Mouse (Mus musculus) limb, embryonic 13.5 days (tissue): ENCODE measurements around the gene Gm20388. TPM values are rescaled to one million over a fixed set of nuclear protein-coding genes. Genes with fewer than 3 reads are reported as not detected.

ENCODE experiments used
- ATAC-seq: fragments of 200-750 bp; cut with Nextera tagmentation; 2 replicates; pipeline ENCODE4 v1.8.0; 2017; ENCODE audit warnings: low read depth, moderate number of reproducible peaks, moderate TSS enrichment; ENCODE audit not compliant: low FRiP score
- H3K27ac ChIP-seq: fragments of 300-500 bp; sonication (generic); 2 replicates; pipeline ENCODE4 v1.5.1; 2015; ENCODE audit warnings: inconsistent platforms, mild to moderate bottlenecking, moderate library complexity
- H3K27me3 ChIP-seq: fragments of 300-500 bp; sonication (generic); 2 replicates; pipeline ENCODE4 v1.6.1; 2015; ENCODE audit warnings: mild to moderate bottlenecking, inconsistent platforms
- H3K36me3 ChIP-seq: fragments of 300-500 bp; sonication (generic); 2 replicates; pipeline ENCODE4 v1.6.1; 2015; ENCODE audit warnings: inconsistent platforms, mild to moderate bottlenecking, moderate library complexity
- H3K4me1 ChIP-seq: fragments of 300-500 bp; sonication (generic); 2 replicates; pipeline ENCODE4 v1.6.1; 2015; ENCODE audit warnings: inconsistent platforms
- H3K4me2 ChIP-seq: fragments of 300-500 bp; sonication (generic); replicated peaks from 2 replicates; pipeline ENCODE4 v1.6.1; 2015; ENCODE audit warnings: inconsistent platforms, mild to moderate bottlenecking, moderate library complexity
- H3K4me3 ChIP-seq: fragments of 300-500 bp; sonication (generic); 2 replicates; pipeline ENCODE4 v1.5.1; 2015; ENCODE audit warnings: moderate library complexity, mild to moderate bottlenecking, inconsistent platforms
- H3K9ac ChIP-seq: fragments of 300-500 bp; sonication (generic); 2 replicates; pipeline ENCODE4 v1.6.1; 2015; ENCODE audit warnings: mild to moderate bottlenecking, inconsistent platforms
- H3K9me3 ChIP-seq: fragments of 300-500 bp; sonication (generic); 2 replicates; pipeline ENCODE4 v1.6.1; 2016; ENCODE audit warnings: inconsistent platforms
- WGBS: fragments of 180-500 bp; shearing (Covaris S2); methylation state at CpG from one replicate; pipeline ENCODE4 v1.1.7; 2015; 5-methylcytosine and 5-hydroxymethylcytosine counted together
- polyA plus RNA-seq: library from polyadenylated mRNA; unstranded; fragments of >200 nt; fragmentation: Nextera tagmentation; extraction: Ambion mirVana; gene quantifications from 2 replicates; pipeline ENCODE4 v1.2.1, GENCODE M21; 2015

The Gm20388 gene
- polyA plus RNA-seq, 1 experiment from 2014 or later, result 7.1 TPM

DNA sequence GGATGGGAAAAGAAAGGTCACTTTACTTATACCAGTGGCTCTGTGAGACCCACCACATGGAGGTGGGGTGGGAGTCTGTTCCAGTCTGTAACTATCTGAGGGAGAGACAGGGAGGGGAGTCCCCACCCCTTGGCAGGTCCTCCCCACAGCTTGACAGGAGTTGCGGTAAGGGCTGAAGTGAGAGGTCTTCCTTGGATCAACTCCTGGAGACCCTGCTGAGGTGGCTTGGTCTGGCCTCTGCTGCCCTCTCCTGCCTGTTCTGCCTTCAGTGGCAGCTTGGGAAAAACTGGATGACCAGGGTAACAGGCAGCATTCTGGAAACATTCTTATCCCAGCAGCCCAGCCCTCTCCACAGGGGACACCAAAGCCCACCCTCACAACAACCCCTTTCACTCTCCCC lies 1180.1 kb downstream of the Gm20388 start:
- no peak for ATAC-seq
- WGBS, result 0% methylated on average over 1 of the region's 1 CpGs

DNA sequence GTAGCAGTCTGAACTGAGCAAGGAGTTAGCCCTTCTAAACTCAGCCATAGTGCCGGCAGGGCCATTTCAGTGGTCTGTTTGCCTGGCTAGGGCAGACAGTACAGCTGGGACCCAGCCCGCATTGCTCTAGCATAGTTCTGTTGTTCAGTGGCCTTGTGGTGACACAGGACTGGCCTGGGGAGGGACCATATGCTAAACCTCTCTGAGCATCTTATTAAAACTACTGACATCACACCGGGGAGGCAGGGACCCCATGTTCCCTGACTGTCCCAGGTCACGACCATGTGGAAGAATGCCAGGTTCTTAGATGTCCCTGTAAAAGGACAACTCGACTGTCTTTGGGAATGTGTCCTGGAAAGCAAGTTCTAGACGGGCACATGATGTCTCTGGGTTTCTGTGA lies 1181.5 kb downstream of the Gm20388 start:
- WGBS, result 19% methylated on average over 6 of the region's 6 CpGs
- ATAC-seq, result 0 out of 2 replicates have a peak, but pooled peaks have one; percentile 1

More for the DNA sequence above, 1180.1 kb downstream of the Gm20388 start:
- Histone ChIP-seq H3K27me3 (peaks cover 88% of the 10 kb centered on the region), H3K4me3 (no peak overlapping the region), H3K36me3 (no peaks in the 10 kb centered on the region), H3K4me2 (no peak overlapping the region), H3K9me3 (no peaks in the 10 kb centered on the region), H3K4me1 (peaks cover 6% of the 10 kb centered on the region; the same call in 1 of the 2 replicates), H3K27ac (no peak overlapping the region), H3K9ac (no peak overlapping the region)

DNA sequence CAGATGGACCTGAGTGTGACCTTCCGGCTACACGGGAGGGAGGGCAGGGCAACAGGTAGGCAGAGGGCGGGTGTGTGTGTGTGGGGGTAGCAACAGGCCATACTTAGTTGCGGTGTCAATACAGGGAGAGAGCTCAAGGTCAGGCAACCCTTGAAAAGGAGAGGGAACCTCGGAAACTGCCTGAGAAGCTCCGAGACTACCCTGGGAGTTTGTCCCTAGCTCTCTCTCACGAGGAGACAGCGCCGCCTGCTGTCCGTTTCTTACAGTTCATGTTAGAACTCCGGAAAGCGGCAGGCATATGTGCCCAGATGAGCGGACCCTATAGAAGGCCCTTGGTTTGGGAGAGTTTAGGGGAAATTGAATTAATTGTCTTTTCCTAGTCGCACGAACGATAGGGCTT lies 1182.0 kb downstream of the Gm20388 start:
- H3K4me1 ChIP-seq, result peaks cover 6% of the 10 kb centered on the region; the same call in 1 of the 2 replicates
- H3K9me3 ChIP-seq, result no peaks in the 10 kb centered on the region
- ATAC-seq, result peak; percentile 54; the same call in 1 of the 2 replicates
- no peak overlapping the region for H3K4me3 ChIP-seq
- H3K9ac ChIP-seq, result no peak overlapping the region
- H3K27me3 ChIP-seq, result peaks cover 69% of the 10 kb centered on the region
- H3K4me2 ChIP-seq, result no peak overlapping the region
- no peak overlapping the region for H3K27ac ChIP-seq
- peaks cover 12% of the 10 kb centered on the region for H3K36me3 ChIP-seq
- 4% methylated on average over 16 of the region's 16 CpGs for WGBS

More for the DNA sequence above, 1181.5 kb downstream of the Gm20388 start:
- H3K4me3 ChIP-seq, result no peak overlapping the region
- H3K27ac ChIP-seq, result no peak overlapping the region
- H3K4me1 ChIP-seq, result peaks cover 6% of the 10 kb centered on the region; the same call in 1 of the 2 replicates
- no peak overlapping the region for H3K9ac ChIP-seq
- H3K4me2 ChIP-seq, result no peak overlapping the region
- no peaks in the 10 kb centered on the region for H3K9me3 ChIP-seq
- peaks cover 7% of the 10 kb centered on the region for H3K36me3 ChIP-seq
- H3K27me3 ChIP-seq, result peaks cover 74% of the 10 kb centered on the region

DNA sequence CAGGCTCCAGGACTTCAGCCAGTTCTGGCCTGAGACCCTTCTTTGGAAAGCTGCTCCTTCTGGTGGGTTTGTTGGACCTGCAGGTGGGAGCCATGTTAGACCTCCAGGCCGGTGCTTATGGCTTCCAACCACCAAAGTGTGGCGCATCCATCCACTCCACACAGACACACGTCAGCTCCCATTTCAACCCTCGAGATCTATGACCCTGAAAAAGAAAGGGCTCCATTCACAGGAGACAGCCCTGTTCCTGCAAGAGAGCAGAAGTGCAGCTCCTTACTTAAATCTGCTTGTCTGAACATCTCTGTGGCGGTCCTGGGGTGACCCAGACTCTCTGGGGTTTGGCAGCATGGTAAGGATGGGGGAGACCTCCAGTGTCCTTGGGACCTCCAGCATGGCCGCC lies 1182.9 kb downstream of the Gm20388 start:
- H3K27me3 ChIP-seq, result peaks cover 61% of the 10 kb centered on the region
- H3K4me2 ChIP-seq, result no peak overlapping the region
- no peak for ATAC-seq
- no peak overlapping the region for H3K27ac ChIP-seq
- H3K9me3 ChIP-seq, result no peaks in the 10 kb centered on the region
- 69% methylated on average over 6 of the region's 6 CpGs for WGBS
- peaks cover 6% of the 10 kb centered on the region; the same call in 1 of the 2 replicates for H3K4me1 ChIP-seq
- H3K9ac ChIP-seq, result no peak overlapping the region
- peaks cover 21% of the 10 kb centered on the region for H3K36me3 ChIP-seq
- H3K4me3 ChIP-seq, result no peak overlapping the region

DNA sequence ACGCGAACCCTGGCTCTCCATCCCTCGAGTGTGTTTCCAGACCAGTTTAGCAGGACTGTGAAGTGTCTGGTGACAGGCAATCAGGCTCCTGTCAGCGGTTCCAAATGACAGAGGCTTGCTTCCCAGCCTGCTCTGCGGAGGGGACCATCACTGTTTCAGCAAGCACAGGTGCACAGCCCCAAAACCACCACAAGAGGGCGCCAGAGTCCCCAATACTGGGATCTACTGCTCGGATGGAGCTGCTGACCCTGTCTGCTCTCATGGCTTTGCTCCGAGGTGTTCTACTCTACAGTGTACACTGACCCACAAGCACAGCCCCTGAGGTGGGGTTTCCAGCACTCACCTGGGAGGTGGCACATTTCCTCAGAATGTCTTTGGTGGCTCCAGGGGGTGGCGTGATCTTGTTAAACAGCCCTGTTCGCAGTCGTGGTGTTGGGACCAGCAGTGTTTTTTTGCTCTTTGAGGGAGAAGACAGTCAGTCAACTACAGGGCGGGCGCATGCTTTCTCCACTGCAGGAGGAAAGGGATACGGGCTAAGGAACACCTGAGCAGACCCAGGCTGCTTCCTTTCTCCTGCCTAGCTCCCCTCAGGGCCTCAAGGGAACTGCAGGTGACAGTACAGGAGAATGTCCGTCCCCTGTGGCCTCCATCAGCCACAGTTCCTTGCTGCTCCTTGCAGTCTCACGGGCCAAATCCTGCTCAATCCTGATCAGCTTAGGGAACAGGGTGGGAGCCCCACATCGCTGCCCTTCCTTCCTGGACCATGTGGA lies 1193.6 kb downstream of the Gm20388 start:
- Histone ChIP-seq H3K4me3 (no peak overlapping the region), H3K36me3 (peaks cover 70% of the 10 kb centered on the region), H3K9me3 (no peaks in the 10 kb centered on the region), H3K4me1 (peaks cover 15% of the 10 kb centered on the region), H3K27me3 (no peaks in the 10 kb centered on the region), H3K9ac (no peak overlapping the region), H3K4me2 (no peak overlapping the region), H3K27ac (no peak overlapping the region)
- whole genome bisulfite sequencing, result 47% methylated on average over 17 of the region's 17 CpGs
- no peak for ATAC-seq

DNA sequence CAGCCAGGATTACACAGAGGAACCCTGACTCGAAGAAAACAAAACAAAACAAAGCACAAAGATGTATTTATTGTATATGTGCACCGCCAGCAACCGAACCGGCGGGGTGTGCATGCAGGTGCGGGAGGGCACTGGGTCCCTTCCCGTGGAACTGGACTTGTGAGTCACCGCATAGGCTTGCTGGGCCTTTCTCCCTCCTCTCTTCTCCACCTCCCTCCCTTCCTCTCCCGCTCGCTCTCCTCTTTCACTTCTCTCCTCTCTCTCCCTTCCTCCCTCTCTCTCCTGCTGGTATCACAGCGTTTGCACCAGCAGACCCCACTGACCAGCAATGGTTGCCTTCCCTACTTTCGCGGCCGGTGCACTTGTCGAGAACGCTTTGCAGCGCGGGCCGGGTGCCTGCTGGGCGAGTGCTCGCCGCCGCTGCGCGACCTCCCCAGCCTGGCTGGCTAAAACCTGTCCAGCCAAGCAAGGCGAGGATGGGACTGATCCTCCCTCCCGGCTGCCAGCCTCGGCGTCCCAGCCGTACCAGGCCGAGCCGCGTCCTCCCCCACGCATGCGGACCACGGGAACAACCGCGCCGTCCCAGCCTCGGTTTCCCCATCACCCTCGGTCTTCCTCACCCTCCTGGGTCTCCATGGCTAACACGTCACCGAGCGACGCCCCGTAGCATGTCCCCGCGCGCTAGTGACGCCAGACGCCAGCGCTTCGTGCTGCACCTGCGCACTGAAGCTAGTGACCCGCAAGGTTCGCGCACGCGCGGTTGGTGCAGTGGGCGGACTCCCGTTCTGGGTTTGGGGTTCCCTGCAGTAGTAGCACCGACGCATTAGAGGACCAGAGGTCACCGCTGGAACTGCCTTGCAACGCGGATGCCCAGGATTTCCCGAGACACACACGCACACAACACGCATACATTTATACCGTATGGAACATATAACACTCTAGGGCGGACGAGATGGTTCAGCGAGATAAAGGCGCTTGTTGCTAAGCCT lies 1197.3 kb downstream of the Gm20388 start, which contains the start of gene Mthfsd:
TSS of gene Mthfsd (minus strand) at position 725 of the 989 bp plus-strand sequence.
- peak within 1 kb of the TSS; percentile 79 for H3K4me2 ChIP-seq
- ATAC-seq, result peak; percentile 93
- H3K9ac ChIP-seq, result peak within 1 kb of the TSS; percentile 89
- H3K27me3 ChIP-seq, result peaks cover 14% of the 10 kb centered on the region
- H3K4me1 ChIP-seq, result peaks cover 15% of the 10 kb centered on the region
- H3K9me3 ChIP-seq, result no peaks in the 10 kb centered on the region
- peak within 1 kb of the TSS; percentile 61 for H3K27ac ChIP-seq
- peak within 1 kb of the TSS; percentile 94 for H3K4me3 ChIP-seq
- WGBS, result 1% methylated on average over 75 of the region's 75 CpGs
- H3K36me3 ChIP-seq, result peaks cover 33% of the 10 kb centered on the region

DNA sequence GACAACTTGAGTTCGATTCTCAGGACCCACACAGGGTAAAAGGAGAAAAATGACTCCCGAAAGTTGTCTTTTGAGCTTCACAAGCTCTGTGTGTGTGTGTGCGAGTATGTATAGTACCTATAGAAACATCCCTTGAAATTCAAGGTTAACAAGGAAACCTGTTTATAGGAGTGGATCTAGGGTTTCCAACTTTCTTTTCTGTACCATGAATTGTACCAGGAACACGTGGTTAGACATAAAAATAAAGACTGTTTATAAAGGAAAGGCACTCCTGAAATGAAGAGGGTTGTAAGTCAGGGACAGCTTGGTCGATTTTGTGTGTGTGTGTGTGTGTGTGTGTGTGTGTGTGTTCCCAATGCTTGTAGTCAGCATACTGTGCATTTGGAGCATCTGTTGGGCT lies 1198.0 kb downstream of the Gm20388 start:
- Histone ChIP-seq H3K36me3 (peaks cover 26% of the 10 kb centered on the region), H3K9me3 (no peaks in the 10 kb centered on the region), H3K4me1 (peaks cover 18% of the 10 kb centered on the region), H3K4me3 (peak overlapping the region; percentile 94), H3K27ac (no peak overlapping the region), H3K27me3 (peaks cover 17% of the 10 kb centered on the region), H3K9ac (peak overlapping the region; percentile 59; the same call in 1 of the 2 replicates), H3K4me2 (peak overlapping the region; percentile 79)
- ATAC-seq, result no peak
- WGBS, result 13% methylated on average over 5 of the region's 5 CpGs

DNA sequence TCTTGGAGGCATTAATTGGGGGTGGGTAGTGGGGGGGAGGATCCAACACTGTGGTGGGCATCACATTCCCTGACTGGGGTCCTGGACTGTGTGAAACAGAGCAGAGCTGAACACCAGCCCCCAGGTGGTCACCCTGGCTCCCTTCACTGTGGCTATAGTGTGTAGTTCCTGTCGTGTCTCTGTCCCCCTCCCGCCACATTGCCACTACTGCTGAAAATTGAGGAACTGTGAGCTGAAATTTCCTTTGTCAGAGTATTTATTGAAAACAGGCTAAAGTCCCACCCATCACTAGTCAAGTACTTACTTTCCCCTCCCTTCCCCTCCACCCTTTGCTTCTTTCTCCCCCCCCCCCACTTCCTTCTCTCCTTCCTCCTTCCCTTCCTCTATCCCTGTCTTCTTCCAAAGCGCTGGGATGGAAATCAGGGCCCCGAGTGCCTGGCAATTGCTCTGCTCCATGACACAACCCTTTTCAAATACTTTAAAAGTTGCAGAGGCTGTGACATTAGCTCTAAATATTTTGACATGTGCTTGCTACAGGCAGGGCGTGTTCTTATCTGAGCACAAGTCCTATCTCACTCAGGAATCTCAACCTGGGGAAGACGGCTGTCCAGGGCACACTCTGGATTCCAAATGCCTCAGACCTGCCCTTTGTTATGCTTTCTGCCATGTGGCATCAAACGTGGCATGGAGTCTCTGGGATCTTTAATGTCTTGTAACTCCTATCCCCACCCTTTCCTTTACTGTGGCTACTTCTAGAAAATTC lies 1200.7 kb downstream of the Gm20388 start:
- 46% methylated on average over 7 of the region's 7 CpGs for WGBS
- no peaks in the 10 kb centered on the region for H3K9me3 ChIP-seq
- H3K4me2 ChIP-seq, result no peak overlapping the region
- no peak for ATAC-seq
- H3K27me3 ChIP-seq, result peaks cover 40% of the 10 kb centered on the region
- H3K4me3 ChIP-seq, result no peak overlapping the region
- H3K36me3 ChIP-seq, result peaks cover 3% of the 10 kb centered on the region
- no peak overlapping the region for H3K9ac ChIP-seq
- H3K4me1 ChIP-seq, result peaks cover 35% of the 10 kb centered on the region
- H3K27ac ChIP-seq, result no peak overlapping the region

DNA sequence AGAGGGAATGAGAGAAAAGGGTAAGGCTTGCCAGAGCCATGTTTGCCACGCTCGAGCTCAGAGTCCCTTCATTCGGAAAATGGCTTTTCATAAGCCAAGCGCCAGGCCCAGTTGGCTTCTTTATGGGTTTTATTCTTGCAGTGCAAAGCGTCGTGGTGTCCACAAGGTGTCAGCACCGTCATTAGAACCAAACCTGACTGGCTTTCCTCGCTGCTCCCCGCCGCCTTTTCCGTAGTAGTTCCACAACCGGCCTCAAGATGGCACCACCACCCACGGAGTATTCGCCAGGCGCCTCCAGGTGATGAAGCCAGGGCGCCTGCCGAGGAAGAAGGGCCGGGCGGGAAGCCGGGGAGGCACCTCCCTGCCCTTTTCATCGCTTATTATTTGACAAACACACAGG lies 1202.6 kb downstream of the Gm20388 start:
- H3K4me2 ChIP-seq, result peak overlapping the region; percentile 56
- ATAC-seq, result peak; percentile 24

DNA sequence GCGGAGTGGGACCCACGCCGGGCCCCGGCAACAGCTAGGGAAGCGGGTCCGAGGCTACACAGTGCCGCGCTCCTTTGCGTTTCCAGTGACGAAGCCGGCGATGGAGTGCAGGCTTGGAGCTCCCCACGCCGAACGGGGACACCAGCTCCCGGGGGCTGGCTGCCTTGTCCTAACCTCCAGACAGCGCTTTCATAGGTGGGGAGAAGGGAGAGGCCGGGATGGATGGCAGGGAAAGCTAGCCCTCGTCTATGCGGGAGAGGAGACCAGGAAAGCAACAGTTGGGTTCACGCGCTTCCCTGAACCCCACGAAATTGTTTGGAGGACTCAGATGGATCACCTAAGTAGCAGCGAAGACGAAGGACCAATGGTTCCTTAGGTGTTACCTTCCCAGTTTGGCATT lies 1204.5 kb downstream of the Gm20388 start:
- Histone ChIP-seq H3K36me3 (no peaks in the 10 kb centered on the region), H3K9ac (peak overlapping the region; percentile 46), H3K9me3 (no peaks in the 10 kb centered on the region), H3K4me1 (peaks cover 44% of the 10 kb centered on the region), H3K4me2 (peak overlapping the region; percentile 56), H3K27ac (no peak overlapping the region), H3K4me3 (peak overlapping the region; percentile 32), H3K27me3 (peaks cover 75% of the 10 kb centered on the region)
- WGBS, result 1% methylated on average over 25 of the region's 25 CpGs
- no peak for ATAC-seq

More for the DNA sequence above, 1202.6 kb downstream of the Gm20388 start:
- under 1% methylated on average over 21 of the region's 21 CpGs for WGBS
- Histone ChIP-seq H3K27me3 (peaks cover 60% of the 10 kb centered on the region), H3K4me1 (peaks cover 38% of the 10 kb centered on the region), H3K27ac (no peak overlapping the region), H3K4me3 (peak overlapping the region; percentile 4; the same call in 1 of the 2 replicates), H3K9me3 (no peaks in the 10 kb centered on the region), H3K36me3 (no peaks in the 10 kb centered on the region), H3K9ac (no peak overlapping the region)

DNA sequence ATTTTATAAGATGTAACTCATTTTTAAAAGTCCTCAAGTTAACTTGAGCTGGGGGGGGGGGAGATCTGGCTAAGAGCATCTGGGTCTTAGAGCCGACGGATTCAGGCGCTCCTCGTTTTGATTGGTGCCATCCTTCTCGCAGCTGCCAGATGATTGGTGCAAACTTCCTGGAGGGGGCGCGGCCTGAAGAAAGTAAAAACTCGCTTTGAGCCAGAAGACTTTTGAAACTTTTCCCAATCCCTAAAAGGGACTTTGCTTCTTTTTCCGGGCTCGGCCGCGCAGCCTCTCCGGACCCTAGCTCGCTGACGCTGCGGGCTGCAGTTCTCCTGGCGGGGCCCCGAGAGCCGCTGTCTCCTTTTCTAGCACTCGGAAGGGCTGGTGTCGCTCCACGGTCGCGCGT lies 1205.3 kb downstream of the Gm20388 start, which contains the start of gene Foxc2:
TSS of gene Foxc2 (plus strand) at position 224 of the 400 bp plus-strand sequence.
- under 1% methylated on average over 25 of the region's 25 CpGs for WGBS
- H3K4me2 ChIP-seq, result peak within 1 kb of the TSS; percentile 90
- H3K27me3 ChIP-seq, result peaks cover 83% of the 10 kb centered on the region
- H3K27ac ChIP-seq, result peak within 1 kb of the TSS; percentile 91
- ATAC-seq, result peak; percentile 70; the same call in 1 of the 2 replicates
- H3K4me1 ChIP-seq, result peaks cover 50% of the 10 kb centered on the region
- no peaks in the 10 kb centered on the region for H3K9me3 ChIP-seq
- peak within 1 kb of the TSS; percentile 68 for H3K4me3 ChIP-seq
- H3K36me3 ChIP-seq, result no peaks in the 10 kb centered on the region
- peak within 1 kb of the TSS; percentile 80 for H3K9ac ChIP-seq
